Mouse (Mus musculus): ENCODE measurements around the gene Rnasel.
A peak's percentile ranks its signal among the peaks of the same experiment; 100 is the strongest.

The Rnasel gene

GRCm38 (mm10) chr1:153736096-153736495 lies 13.1 kb upstream of the Rnasel start:
- DNase-seq (ENCODE audit: low spot score): no peak

GRCm38 (mm10) chr1:153737101-153738085 lies 11.8 kb upstream of the Rnasel start:
- DNase-seq (ENCODE audit: low spot score): peak; percentile 74

- DNase-seq (ENCODE audit: low spot score): no peak
Measured at GRCm38 (mm10) chr1:153739437-153740015, 9.7 kb upstream of the Rnasel start.

DNA sequence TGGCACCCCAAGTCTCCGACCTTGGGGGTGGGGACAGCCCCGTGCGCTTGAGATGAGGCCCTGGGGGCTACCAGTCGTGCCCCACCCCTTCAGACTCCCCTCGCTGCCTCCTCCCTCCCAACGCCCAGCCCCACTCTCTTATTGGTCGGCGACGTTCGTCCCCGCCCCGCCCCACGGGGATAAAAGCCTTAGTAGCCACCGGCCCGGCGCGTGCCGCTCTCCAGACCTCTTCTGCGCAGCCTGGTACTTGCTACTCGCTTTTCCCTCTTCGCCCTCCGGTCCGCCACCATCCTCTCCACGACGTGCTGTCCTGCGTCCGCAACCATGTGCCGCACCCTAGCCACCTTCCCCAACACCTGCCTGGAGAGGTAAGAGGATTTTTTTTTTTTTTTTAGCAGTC lies 9.1 kb upstream of the Rnasel start, which contains the start of gene Rgs16:
Rgs16 (plus strand) TSS at position 205 of the 400 bp plus-strand sequence.
- DNase-seq (ENCODE audit: low spot score): peak; percentile 88

DNA sequence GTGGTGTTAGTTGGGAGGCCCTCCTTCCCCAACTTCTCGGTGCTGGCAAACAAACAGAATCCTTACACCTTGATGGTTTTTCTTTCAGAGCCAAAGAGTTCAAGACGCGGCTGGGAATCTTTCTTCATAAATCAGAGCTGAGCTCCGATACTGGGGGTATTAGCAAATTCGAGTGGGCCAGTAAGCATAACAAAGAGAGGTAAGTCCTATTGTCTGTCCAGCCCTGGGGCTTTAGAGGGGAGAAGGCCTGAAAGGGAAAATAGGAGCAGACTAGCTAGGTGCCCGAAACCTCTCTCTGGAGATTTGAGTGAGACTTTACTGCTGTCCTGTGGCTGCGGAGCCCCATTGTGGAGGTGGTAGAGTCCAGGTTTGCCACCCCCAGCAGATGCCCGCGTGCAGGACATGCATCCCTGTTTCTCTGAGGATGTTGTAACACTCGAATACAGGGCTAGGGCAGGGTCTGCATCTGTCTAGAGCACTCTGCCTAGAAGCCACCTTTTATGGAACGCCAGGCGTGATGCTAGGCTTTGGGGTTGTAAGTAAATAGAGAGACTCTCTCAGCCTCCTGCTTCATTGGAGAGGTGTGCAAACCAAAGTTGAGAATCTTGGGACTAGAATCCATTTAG lies 8.3 kb upstream of the Rnasel start:
- no peak for DNase-seq (ENCODE audit: low spot score)

DNA sequence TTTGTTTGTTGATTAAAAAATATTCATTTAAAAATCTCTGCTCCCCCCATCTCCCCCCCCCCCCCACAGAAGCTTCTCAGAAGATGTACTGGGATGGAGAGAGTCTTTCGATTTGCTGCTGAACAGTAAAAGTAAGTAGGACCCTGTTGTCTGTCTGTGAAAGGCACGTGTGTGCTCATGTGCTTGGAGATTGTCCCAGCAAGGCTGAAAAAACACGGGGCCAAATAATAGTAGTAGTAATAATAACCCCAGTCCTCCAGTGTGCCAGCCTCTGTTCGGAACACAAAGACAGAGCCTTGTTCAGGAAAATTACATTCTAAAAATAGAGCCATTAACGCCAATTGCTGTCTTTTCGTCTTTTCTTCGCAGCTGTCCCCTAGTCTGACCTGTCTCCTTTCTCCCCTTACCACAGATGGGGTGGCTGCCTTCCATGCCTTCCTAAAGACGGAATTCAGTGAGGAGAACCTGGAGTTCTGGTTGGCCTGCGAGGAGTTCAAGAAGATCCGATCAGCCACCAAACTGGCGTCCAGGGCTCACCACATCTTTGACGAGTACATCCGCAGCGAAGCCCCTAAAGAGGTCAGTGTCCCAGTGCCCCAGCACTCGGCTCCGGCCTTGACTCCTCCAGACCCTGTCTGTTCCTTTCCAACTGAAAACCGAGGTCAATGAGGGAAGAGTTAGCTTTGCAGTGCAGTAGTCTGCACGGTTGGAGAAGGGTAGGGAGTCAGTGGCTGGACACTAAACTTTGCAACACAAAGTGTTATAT lies 7.5 kb upstream of the Rnasel start:
- DNase-seq (ENCODE audit: low spot score): no peak

GRCm38 (mm10) chr1:153742374-153743155 lies 6.7 kb upstream of the Rnasel start:
- peak; percentile 86 for DNase-seq (ENCODE audit: low spot score)

- peak; percentile 29 for DNase-seq (ENCODE audit: low spot score)
Measured at GRCm38 (mm10) chr1:153746119-153746670, 3.0 kb upstream of the Rnasel start.

DNA sequence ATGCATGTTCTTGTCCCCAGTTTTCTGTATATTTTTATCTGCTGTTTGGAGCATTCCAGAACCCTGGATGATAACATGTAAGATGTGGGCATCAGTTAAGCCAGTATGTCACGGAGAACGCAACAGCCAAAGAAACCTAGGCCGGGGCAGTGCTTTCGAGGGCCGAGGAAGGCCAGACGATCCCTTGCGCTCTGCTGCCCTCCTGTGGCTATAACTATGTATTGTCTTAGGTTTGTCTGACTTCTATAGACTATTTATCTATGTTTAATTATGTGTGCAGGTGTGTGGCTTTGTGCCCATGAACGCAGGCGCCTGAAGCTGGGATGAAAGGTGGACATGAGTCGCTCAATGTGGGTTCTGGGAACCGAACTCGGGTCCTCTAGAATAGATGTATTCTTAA lies 2.5 kb upstream of the Rnasel start:
- peak; percentile 92 for DNase-seq (ENCODE audit: low spot score)

GRCm38 (mm10) chr1:153747861-153748530 lies 1.2 kb upstream of the Rnasel start:
- no peak for DNase-seq (ENCODE audit: low spot score)

DNA sequence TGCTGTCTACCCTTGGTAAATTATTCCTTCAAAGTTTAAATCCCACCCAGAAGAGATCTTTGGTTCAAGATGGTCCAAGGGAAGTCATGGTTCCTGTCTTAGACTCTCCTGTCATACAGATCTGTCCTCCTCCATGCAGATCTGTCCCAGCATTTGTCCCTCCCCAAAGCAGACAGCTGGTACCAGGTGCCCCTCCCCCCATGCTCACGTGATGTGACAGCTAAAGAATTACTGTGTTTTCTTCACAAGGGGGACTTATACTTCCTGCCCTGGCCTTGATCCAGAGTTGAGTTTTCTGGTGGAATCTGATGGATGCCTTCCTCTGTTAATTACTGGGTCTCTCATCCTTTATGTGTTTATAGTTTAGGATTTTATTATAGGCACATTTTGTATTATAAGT lies 677 bp upstream of the Rnasel start:
- peak; percentile 55 for DNase-seq (ENCODE audit: low spot score)

DNA sequence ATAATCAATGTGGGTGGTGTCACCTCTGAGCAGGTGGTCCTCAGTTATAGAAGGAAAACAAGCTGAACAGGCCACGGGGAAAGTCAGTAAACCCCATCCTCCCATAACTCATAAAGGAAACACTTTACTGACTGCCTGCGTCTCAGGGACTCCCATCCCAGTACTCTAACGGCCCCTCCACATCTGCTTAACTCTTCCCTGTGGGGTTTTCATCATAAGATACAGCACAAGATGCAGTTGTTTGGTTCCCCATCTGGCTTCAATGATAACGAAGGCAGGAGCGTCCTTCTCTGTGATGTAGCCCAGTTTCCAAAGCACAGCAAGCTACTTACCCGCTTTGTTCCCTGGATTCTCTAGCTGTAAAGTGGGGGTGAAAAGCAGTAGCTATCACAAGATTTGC lies 828 bp downstream of the Rnasel start:
- DNase-seq (ENCODE audit: low spot score): no peak

DNA sequence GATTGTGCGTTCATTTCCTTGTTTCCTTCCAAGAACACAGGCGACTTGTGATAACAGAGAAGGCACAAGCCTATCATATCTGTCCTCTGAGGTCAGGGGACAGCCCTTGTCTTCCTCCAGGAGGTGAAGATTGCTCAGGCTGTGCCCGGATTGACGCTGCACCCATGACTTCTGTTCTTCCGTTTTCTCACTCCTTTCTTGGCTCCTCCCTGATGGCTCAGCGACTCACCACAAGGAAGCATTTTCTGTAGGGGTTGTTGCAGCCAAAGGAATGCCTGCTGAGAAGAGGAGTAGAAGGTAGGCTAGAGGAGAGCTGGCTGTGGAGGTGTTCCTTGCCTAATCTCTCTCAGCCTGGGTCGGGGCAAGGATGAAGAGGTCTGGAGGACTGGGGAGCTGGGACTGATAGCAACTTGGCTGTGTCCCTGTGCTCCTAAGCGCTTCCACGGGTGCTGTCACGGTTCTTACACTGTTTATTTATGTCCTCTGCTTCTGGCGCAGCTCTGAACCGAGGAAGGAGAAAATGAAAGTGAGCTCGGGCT lies 2.6 kb downstream of the Rnasel start:
- no peak for DNase-seq (ENCODE audit: low spot score)

DNA sequence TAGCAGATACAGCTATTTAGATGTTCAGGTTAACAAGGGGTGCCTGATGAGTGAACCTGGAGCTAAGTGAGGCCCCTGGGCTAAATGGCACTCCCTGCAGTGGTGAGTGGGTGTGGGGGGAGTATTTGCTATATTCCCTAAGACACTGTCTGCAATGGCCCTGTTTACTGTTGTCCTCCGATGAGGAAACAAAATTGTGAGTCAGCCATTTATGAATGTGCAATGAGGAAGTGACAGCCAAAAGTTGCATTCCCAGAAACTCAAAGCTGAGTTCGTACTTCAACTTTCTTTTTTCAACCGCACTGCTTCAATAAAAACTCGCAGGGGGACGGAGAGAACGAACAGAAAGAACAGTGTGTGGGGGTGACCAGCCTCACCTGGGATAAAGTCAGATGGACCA lies 3.3 kb downstream of the Rnasel start:
- no peak for DNase-seq (ENCODE audit: low spot score)

- DNase-seq (ENCODE audit: low spot score): no peak
Measured at GRCm38 (mm10) chr1:153753725-153754464, 4.7 kb downstream of the Rnasel start.

DNA sequence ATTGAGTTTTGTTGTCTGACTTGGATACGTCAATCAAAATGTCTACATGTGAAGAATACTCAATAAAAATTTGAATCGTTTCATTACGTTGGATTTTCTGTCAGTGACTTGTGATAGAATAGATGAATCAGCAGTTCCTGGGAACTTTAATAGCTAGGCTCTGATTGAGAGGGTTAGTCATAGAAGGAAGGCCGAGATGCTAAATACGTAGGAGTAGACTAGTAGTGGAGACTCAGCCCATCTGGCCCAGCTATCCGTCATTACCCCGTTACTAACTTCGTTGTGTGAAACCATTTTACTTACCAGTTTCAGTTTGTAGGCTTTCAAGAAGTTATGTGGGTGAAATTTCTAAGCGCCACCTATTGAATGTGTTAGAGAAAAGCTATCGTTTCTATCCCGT lies 14.9 kb downstream of the Rnasel start:
- DNase-seq (ENCODE audit: low spot score): no peak

DNA sequence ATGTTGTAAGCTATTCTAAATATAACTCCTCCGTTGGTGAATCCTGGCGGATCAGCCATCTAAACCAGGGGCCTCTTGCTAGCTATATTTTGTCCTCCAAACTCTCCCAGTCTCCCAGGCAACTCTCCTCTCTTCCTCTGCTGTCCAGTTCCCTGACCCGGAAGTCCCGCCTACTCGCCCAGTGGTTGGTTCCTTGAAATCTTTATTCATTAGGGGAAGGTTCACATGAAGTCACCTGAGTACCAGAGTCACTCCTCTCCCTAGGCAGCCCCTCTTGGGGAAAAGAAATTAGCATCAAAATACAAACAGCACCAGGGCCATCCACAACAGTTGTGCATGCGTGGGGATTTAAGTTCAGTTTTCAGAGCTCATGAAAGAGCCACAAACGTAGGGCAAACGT lies 17.1 kb downstream of the Rnasel start:
- no peak for DNase-seq (ENCODE audit: low spot score)

DNA sequence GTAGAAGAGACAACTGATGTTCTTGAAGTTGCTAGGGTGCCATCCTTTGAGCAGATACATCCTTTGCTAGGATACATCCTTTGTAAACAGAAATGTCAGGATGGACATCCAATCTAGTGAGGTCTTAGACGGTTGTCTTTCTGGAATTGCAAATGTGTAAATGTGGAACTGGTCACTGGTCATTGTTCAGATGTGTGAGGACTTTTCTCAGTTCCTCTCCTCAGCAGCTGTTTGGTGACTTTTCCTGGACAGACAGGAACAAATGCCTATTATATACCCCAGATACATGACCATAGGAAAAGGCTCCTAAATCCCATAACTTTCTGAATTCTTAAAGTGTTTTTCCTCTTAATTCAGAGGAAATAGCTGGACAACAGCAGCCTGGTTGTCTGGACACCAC lies 18.1 kb downstream of the Rnasel start:
- no peak for DNase-seq (ENCODE audit: low spot score)

DNA sequence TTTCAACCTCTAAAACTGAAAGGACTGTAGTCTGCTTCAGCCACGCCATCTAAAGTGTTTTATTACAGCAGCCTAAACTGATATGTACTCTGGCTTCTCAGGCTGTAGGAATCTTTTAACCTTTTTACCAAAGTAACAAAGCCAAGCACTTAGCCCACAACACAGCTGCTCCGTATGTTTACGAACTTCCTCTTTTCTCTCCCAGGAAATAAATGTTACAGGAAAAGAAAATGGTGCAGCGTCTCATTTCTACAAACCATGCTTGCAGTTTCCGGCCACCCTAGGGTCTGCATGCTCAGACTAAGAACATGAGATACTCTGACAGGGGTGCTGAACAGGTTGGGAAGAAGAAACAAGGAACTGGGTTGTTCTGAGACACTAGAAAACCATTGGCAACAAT lies 19.2 kb downstream of the Rnasel start:
- DNase-seq (ENCODE audit: low spot score): no peak

Measured in embryo, embryonic 10 days (tissue).